Mouse (Mus musculus) E14TG2a.4 (cell line): Measurements from ENCODE around the gene Hscb.

Source experiments
- CTCF ChIP-seq: conservative IDR thresholded peaks from 2 replicates; pipeline ENCODE4 v1.5.1; 2014; ENCODE audit warnings: low read length
- NANOG ChIP-seq: IDR thresholded peaks from 2 replicates; pipeline ENCODE4 v1.6.1; 2014; ENCODE audit warnings: borderline replicate concordance, low read length, mixed read lengths
- POU5F1 ChIP-seq: IDR thresholded peaks from 2 replicates; pipeline ENCODE4 v1.6.1; 2014; ENCODE audit warnings: low read length, borderline replicate concordance

GRCm38 (mm10) chr5:110874711-110875110, 35.1 kb upstream of the Hscb start:
- TF ChIP-seq CTCF (no peak), POU5F1 (no peak), NANOG (no peak)
